Mouse (Mus musculus): ENCODE measurements at regions not wholly inside any gene's neighbourhood (a gene's known extent, or its start where the extent isn't known, plus 50 kb on each side); places are given as distances from the start of the nearest gene placed in this dataset.

DNA sequence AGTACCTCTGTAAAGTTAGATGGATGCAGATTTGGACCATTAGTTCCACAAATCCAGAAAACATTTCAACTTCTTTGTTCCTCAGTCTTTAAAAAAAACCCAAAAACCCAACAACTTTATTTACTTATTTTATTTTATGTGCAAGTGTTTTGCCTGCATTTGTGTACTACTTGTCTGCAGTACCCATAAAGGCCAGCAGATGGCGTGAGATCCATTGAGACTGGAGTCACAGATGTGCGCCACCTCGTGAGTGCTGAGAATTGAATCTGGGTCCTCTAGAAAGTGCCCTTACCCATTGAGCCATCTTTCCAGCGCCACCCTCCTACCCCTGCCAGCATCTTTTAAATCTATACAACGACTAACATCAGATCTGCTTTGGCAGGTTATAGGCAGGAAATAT is 53.0 kb downstream of the Gm12689 start:
- no peak for DNase-seq

DNA sequence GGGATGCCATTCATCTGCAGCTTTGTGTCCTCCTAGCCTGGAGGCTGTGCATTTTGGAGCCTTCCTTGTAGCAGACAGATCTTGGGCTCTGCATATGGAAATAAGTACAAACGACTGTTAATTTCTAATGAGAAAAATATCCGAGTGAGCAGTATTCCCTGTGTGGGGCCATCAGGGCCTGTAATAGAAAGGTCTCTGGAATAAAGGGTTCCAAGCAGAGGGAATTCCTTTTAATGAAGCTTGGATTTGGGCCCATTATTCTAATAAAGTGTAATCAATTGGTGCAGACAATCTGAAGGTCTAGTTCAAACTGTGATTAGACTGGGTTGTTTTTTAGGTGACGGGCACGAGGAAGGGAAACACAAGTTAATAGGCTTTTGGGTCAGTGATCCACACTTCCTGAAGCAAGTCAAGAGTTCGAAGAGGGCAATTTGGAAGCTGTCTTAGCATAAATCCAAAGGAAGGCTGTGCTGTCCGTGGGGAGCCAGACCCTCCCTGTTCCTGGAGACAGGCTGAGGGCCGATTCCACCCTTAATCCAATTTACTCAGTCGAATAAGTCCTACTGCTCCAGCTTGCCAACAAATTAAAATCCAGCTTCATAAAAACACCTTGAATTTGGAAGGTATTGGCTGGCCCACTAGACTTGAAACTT is 57.5 kb downstream of the Gm12689 start:
- DNase-seq, result no peak

DNA sequence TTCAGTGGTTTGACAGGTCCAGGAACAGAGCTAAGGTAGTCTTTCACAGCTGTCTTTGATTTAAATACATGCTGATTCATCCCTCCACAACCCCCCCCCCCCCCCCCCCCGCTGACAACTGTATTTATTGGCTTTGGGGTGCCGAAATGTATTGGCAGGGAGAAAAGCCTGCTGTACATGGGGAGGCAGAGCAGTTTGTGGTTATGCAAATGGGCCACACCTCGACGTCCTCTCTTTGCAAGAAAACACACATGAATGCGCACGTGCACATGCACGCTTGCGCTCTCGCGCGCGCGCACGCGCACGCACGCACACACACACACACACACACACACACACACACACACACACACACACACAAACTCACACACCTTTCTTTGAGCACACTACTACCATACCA is 58.5 kb downstream of the Gm12689 start:
- no peak for DNase-seq

DNA sequence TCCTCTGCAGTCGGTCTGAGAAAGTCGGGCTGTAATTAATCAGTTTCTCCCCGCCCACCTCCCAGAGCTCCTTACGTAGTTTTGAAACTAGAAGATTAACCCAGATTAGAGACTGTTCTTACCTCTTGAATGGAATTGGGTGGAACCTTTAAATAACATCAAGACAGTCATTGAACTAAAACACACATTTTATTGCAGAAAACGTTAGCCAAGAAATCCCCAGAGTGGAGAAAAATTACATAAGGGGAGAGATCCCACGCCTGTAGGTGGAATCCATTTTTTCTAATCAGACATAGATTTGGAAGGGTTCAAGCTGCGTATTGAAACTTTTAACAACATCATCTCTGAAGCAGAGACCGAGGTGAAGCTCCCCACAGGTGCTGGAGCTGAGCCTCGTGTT is 59.1 kb downstream of the Gm12689 start:
- DNase-seq, result no peak

DNA sequence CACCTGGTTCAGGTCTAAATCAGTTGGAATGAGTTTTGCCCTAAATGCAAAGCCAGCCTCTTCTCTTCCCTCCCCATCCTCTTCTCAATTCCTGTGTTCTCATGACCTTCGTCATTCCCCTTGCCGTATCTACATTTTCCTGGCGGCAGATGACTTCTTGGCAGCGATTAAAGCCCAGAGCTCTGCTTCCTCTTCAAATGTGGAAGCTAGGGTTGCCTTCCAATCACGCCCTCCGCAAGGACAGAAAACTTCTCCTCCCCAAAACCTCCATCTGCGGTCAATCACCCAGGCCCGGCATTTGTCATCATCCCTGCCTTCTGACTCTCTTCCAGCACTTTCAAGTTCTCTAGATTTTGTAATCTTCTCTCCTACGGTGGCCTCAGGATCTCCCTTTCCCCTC is 72.3 kb downstream of the Gm12689 start:
- no peak for DNase-seq

DNA sequence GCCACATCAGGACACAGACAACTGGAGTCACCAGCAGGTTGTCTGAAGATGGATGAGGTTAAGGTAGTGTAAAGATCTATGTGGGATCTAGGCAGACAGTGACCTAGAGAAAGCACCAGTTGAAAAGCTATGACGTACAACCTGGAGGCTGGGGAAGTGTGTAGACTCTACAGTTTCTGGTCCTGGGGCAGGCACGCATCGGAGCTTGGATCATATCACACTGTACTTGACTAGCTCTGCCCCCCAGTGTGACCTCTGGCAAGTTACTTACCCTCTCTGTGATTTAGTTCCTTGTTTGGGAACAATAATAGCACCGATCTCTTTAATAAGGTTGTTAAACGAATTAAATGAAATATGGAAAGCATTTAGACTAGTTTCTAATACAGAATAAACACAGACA is 75.5 kb downstream of the Gm12689 start:
- DNase-seq, result no peak

DNA sequence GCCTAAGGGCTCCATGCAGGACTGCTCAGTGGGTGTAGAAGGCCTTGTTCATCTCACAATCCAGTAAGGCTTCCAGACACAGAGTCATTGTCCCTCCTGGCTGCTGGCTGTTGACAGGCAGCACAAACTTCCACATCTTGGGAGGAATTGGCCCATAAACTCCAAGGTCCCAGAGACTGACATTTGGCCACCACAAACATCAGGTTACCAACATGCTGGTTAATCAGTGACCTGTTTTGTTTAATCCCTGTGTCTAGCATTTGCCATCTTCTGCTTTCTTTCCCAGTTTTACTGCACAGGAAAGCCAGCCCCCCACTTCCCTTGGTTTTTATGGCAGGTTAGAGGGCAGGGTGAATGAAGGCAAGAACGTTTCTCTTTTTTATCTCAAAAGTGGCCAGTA is 80.5 kb downstream of the Gm12689 start:
- no peak for DNase-seq

DNA sequence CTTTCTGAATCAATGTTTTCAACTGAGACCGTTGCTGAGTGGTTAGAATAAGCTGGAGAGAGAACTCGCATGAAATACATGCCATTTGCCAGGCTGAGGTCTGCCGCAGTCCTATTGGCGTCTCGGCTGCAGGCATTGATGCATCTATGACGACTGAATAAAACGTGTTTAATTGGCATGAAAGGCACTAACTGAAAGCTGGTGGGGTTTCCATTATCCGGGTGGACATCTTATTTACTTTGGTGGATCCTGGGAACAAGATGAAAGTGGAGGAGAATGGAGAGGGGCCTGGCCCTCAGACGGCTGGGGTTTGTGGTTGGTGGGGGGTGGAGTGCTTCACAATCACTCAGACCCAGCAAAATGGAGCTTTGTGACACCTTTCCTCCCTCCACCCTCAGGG is 81.2 kb downstream of the Gm12689 start:
- no peak for DNase-seq

DNA sequence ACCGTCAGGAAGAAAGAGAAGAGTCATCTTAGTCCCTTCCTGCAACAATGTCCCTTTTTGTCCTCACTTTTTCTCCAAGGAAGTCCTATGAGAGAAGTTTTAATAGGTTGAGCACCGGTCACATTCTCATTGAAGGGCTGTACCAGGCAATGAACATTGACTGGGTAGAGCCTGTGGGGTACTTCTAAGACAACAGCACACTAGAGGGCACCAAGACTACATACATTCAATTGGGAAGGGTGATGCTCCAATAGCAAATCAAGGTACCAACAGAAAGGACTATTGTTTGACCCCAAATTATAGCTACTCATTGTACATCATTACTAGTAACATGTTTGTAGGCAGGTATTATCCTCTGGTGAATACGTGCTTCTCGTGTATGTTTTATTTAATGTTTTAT is 84.3 kb downstream of the Gm12689 start:
- DNase-seq, result no peak

DNA sequence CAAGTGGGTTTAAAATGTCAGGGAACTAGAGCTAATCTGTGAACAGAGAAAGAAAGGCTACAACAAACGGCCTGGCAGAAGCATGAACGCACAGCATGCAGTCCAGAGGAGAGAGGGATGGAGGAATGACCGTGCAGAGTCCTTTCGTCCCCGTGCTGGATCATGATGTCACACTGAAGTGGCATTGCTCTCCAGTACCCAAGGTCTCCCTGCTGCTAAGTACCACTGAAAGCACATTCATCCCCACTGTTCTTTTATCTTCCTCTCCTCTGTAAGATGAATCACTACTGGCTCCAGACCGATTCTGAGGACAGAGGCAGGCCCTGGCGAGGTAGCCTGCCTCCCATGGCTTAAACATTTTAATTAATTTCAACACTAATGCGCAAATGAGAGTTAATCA is 89.7 kb downstream of the Gm12689 start:
- no peak for DNase-seq

DNA sequence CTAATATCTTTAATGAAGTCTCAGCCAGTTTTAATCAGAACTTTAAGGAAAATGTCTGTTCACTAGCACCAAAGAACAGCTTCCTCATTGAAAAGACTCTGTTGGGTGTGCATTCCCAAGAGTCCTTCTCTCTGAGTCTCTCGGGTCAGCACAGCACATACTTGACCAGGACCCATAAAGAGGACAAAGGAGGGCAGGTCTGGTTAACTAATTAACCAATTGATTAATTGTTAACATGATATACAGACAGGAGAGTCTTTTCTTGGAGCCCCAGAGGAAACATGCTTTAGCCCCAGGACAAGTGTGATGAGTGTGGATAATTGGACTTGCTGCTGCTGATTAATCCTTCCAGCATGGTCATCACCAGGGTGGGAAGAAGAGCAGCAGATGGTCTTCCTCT is 93.7 kb downstream of the Gm12689 start:
- DNase-seq, result no peak

DNA sequence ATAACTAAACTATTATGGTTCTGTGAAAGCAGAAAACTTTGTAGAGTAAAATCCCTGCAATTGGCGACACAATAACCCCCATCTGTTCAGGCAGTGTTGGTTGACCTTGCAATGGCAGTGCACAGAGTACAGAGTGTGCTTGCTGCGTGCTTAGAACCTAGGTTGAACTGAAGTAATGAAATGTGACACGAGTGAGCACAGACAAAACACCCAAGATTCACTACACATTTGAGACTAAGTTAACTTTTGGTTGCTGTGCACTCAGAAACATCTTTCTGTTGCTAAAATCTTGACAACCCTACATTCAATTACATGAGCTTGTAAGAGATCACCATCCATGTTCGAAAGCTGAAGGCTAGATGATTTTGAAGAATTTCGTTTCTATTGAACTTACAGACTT is 97.3 kb downstream of the Gm12689 start:
- DNase-seq, result no peak

DNA sequence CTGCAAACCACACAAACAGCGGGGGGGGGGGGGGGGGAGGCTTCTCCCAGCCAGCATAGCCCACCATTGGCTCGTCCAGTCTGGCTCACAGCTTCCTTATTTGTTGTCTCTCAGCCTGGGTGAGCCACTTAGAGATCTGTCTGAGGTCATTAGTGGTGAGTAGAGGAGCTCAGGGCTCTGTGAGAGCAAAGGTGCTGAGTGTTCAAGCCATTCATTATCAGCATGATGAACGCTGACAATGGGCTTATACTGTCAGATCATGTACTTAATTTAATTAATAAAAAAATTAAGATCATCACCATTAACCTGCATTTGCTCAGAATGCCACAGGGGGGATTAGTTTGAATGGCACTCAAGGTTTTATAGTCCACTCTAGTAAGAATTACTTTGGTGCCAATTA is 98.5 kb downstream of the Gm12689 start:
- DNase-seq, result no peak

DNA sequence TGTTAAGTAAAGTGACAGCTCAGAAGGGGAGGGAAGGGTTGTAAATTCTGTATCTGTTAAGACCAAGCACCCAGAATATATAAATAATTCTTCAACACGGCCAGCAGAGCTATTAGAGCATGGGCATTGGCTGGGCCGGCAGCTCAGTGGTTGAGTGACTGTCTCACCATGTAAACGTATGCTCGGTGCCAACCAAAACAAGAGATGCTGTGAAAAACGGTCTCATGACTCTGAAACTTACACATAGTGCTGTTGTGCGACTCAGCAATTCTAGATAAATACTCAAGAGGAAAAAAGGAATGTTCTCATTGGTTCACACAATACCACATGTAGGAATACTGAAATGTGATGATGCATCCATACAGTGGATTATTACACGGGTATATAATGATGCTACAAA is 111.8 kb downstream of the Gm12689 start:
- DNase-seq, result no peak

DNA sequence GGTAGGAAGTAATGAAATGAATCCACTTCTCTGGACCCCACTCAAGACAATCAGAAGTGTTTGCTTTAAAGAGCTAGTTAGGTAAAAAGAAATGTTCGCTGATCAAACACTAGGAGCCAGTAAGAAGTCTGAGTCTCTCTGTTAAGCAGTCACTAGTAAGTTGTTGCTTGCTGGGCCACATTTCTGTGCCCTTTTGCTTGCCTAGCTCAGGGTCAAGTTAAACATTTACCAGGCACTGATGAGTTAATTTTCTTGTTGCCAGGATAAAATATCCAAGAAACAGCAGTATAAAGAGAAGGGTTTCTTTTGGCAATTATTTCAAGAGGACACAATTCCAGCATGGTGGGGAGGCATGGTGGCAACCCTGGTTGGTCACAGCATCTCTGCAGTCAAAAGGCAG is 127.7 kb downstream of the Gm12689 start:
- no peak for DNase-seq

DNA sequence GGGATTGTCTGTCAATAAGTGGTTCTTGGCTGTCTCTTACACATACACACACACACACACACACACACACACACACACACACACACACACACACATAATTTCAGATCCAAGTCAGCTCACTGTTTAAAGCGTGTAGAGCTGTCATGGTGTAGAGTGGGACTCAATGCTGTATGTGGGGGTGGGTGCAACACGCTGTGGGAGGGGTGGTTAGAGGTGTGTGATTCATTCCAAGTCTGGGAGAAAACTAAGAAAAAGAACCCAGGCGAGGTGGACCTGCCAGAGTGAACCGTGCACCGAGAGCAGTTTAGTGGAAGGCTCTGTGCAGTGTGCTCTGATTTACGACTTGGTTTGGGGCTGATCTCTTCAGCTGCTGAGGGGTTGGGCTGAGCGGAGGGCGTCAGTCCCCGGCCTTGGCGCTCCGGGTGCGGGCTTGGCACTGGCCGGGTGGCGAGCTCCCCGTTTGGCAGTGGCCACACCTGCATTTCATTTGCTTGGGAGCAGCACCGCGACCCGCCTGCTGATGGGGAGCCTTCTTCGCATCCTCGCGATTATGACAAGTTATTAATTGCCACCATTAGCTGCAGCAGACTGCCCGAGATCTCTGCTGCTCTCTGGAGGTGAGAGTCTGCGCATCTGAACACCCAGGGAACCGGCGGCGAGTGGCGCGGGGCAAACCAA is 149.5 kb downstream of the Gm12689 start:
- no peak for DNase-seq

DNA sequence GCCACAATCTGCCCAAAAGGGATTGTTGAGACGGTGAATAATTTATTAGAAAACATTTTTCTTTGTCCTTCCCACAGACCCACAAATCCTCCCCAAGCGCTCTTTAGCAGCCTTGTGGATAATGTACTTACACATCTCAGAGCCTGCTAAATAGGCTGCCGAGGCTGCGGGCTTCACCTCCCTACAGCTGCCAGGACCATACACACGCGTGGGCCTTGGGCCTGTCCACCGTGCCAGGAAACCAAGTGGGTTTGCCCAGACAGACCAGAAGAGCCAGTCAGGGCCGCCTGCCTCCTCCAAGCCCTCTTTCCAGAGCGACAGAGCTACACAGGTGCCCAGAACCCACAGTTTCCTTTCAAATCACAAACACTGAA is 150.0 kb downstream of the Gm12689 start:
- no peak for DNase-seq

DNA sequence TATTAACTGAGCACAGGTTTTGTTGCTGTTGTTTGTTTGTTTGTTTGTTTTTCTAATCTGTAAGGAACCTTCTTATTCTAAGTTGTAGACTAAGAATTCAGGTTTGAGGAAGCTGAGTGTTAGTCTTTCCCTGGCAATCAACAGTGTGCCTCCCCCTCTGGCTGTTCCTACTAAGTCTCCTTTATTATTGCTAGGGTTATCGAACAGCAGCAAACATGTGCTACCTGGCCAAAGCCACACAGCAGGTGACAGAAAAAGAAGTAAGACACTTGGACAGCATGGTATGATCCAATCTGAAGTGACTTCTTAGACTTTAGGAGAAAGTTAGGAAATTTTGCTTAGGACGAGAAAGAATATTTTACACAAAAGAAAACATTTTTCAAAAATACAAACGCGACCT is 163.3 kb downstream of the Gm12689 start:
- DNase-seq, result no peak

DNA sequence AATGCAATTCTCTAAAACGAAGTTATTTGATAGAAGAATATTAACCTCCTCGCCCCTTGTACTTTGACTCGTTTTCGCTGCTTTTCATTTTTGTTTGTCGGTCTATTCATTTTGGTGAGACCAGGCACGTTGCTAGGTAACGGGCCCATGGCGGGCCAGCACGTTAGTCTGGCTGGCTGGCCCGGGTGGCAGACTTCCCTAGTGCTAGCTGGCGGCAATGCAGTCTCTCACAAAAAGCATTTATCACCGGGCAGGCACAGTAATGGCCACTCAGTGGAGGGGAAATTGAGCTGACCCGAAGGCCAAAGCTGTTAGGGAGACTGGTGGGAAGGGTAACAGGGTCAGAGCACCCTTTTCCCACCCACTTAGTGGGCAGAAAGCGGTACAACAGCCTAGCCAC is 163.7 kb downstream of the Gm12689 start:
- no peak for DNase-seq

DNA sequence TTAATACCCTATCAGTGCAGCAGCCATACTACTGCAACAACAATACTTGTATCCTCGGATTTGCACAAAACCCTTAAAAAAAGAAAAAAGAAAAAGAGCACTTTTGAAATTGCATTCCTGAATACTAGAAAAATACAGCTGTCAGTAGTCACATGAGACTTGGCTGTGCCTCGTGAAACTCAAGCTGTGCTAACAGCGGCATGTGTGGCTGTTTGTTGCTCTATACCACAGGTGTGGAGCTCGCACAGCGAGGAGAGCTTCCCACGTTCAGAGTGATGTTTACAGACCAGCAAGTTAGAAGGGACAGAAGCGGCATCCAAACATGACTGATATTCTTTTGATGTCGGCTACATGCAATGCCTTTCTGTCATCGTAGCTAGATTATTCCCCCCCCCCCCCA is 169.8 kb downstream of the Gm12689 start:
- DNase-seq, result no peak

DNA sequence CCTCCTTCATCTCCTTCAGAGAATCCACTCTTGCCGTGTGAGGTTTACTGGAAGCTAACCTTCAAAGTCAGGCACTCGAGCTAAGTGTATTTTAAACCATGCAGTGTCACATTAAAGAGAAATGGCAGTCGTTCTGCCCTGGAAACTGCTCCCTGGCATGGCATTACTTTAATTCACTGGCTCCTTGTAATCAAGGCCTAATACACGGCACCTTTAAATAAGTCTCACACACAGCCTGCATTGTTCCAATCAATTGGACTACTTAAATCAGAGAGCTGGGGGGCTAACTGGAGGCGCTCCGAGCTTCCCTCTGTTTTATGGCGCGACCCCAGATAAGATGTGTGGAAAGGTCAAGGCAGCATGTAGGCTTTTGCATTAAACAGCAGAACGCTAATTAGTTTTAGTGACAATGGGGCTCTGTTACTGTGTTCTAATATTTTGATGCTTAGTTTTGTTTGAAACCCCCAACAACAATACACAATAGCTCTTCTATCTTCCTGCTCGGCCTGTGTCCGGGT is 180.1 kb downstream of the Gm12689 start:
- no peak for DNase-seq

DNA sequence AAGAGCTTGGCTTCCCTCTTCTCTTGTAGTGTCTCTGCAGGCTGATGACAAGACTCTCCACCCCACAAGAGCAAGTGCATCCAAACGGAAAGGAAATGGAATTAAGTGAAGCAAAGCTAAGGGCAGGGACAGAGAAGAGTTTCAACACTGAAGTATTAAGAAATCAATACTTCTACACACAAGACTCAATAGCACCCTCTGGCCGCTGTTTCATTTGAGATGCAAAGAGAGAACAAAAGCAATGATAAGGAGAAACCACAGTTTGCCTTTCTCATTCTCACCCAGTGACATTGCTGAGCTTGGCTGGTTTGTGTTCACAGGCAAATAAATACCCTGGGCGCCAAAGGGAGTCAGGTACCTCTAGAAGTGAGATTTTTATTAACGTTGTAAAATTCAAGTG is 171.8 kb upstream of the Foxd3 start:
- DNase-seq, result no peak

DNA sequence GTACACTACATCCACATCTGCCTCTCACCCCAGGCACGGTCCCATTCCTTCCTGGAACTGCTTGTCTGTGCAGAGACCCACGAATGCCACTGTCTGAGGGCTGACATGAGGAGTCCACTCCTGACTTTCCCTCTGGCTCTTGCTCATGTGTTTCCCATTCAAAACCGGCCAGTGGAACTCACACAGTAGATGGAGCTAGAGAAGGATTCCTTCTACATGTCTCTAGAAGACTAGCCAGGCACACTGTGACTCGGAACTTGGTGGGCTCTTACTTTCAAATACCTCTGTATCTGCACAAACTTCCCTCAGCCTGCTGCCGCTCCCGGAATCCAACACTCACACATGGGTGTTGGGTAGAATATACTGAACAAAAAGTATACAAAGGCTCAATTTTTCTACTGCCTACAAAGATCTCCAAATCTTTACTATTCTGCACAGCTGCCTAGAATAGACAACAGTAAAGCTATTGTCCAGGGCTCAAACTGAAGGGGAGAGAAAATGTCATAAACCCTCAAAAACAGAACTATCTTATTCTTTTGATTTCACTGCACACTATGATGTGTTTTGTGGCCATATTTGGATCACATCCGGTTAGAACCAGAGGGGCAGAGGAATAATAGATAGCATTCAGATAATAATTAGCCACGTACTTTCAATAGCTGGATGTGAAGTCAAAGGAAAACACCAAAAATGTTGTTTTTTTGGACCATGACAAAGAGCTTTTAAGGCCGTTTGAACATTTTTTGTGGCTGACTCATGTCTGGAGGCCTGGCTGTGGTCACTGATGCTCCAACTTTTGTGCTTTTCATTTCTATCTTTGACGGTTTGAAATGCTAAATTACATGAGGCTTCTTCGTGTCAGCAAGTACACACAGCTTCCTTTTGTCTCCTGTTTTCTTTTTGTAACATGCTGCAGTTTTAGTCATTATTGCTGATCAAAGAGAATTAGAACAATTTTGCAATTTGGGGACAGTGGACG is 164.3 kb upstream of the Foxd3 start:
- DNase-seq, result no peak

DNA sequence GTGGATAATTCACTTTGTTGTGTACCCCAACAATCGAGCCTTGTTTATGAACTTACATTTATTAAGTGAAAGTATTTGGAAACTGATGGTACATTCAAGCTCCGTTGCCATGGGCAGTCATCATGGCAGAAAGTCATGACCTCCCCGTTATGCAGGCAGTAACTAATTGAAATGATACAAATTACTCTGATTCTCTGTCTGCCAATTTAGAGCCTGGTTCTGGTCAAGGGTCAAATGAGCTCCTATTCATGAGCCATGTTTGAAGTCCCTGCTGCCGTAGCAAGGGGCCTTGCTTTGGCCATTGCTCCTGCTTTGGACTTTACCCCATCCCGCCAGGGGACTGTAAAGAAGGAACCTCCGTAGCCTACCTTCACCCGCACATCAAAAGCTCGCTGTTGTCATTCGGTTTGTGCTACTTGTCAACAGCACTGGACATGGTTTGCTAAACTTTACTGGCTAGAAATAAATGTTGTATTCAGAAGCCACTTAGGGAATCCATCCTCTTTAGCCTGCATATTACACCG is 152.8 kb upstream of the Foxd3 start:
- DNase-seq, result no peak
